Mouse (Mus musculus): ENCODE results near the gene Jag2.

Jag2 gene

GRCm38 (mm10) chr12:112929562-112930352 is at the start of gene Jag2:
Gene Jag2, minus strand, starts transcription at chr12:112929776.
- peak; percentile 79 for DNase-seq (ENCODE audit: extremely low spot score)

DNA sequence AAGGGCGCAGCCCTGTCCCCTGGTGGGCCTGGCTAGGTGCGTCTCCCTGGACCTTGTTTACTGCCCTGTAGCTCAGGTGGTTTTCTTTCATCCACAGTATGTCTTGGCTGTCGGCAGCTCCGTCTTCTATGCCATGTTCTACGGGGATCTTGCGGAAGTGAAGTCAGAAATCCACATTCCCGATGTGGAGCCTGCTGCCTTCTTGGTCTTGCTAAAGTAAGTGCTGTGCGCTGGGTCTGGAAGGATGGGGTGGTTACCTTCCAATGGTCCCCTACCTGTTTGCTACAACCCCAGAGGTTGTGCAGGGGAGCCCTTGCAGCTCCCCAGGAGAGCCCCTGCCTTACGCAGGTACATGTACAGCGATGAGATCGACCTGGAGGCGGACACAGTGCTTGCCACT is 47.6 kb upstream of the Jag2 start:
- DNase-seq (ENCODE audit: extremely low spot score), result peak; percentile 24

DNA sequence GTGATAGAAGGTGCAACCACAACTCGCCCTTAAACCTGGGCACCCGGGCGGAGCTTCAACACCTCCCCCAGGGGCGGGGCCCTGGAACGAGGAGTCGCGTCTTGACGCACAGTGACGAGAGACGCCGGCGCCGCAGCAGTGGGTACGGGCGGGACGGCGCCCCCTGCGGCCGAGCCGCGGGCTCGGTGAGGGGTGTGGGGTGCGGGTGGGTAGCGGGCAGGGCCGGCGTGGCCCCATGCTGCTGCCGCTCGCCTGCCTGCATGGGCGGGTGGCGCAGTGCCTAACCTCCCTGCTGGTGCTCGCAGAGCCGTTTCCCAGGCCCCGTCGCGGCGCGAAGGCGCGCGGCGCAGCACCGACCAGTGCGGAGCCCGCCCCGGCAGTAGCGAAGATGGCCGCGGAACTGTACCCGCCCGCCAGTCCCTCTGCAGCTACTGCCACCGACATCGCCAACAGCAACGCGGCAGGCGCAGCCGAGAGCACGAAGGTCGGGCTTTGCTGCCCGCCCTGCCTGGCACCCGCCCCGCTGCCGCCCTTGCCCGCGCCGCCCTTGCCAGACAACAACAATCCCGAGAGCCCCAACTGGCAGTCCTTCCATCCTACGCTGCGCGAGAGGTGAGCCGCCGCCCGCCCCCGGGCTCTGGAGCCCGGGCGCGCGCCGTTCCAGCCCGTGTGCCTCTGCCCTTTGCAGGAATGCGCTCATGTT is 46.9 kb upstream of the Jag2 start, which contains the start of gene Btbd6:
Btbd6 (plus strand) TSS at position 112 of the 703 bp plus-strand sequence.
- DNase-seq (ENCODE audit: extremely low spot score), result peak; percentile 87

- DNase-seq (ENCODE audit: extremely low spot score), result no peak
These were observed 45.2 kb upstream of the Jag2 start for GRCm38 (mm10) chr12:112974736-112975135.

DNA sequence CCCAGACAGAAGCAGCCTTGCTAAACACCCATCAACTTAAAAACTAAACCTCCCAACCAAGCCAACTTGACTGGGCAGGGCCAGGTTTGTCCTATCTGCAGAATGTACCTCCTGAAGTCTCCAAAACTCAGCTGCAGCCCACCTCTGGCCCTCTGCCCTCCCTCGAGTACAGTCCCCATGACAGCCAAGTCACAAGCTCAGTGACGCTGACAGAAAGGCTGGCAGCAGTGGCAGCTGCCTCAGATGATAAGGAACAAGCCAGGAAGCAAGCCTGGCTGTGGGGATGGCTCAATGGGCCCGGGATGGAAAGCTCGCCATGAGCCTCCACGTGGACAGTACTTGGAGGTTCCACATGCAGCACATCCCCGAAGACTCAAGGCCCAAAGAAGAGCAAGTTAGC is 40.0 kb upstream of the Jag2 start:
- DNase-seq (ENCODE audit: extremely low spot score), result no peak

DNA sequence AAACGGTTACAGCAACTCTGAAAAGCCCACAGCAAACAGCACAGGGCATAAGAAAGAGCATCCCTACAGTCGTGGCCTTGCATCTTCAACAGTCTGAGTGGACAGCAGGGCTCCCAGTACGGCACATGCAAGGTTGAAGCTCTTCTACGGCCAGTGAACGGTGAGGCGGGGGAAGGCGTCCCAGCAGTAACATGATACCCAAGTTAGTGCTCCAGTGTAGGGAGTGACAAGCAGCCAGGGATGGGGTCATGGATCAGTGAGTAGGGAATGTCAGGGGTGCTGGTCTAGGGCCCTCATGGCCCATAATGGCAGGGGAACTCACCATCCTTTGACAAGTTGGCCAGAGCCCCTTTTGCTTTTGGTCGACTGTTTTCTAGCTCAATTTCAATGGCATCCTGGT is 39.4 kb upstream of the Jag2 start:
- no peak for DNase-seq (ENCODE audit: extremely low spot score)

GRCm38 (mm10) chr12:112965783-112966182 is 36.2 kb upstream of the Jag2 start:
- no peak for DNase-seq (ENCODE audit: extremely low spot score)

- no peak for DNase-seq (ENCODE audit: extremely low spot score)
These were observed 32.3 kb upstream of the Jag2 start for GRCm38 (mm10) chr12:112961872-112962271.

DNA sequence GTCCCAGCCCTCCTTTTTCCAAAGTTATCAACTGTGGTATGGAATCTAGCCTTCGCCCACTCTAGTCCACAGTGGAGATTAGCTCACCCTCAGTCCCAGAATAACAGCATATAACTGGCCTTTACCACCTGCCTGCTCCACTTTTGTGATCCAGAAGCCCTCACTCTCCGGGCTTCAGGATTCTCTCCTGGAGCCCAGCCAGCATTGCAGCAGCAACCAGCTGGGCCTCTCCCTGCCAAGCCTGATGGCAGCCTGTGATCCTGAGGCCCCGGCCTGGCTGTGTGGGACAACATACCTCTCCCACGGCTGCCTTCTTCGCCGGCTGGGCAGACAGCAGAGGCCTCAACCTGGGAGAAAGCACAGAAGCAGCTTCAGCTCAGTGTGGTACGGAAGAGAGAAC is 31.9 kb upstream of the Jag2 start:
- DNase-seq (ENCODE audit: extremely low spot score), result no peak

DNA sequence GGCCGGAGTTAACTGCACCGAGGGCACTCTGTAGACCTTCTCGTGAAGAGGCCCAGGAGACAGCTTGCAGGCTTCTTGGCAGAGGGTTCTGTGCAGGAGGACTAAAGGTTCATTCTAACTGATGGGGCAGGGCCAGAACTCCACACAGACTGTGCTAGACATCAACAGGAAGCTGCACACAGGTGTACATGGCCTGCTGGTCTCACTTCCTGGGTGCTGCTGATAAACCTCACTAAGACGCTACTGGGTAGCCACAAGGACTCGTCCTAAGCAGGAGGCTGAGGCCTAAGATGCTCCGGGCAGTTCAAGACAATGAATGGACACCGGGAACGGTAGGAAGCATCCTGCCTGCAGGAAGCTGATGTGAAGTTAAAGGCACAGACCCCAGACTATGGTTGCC is 29.8 kb upstream of the Jag2 start:
- no peak for DNase-seq (ENCODE audit: extremely low spot score)

GRCm38 (mm10) chr12:112958303-112958702 is 28.7 kb upstream of the Jag2 start:
- DNase-seq (ENCODE audit: extremely low spot score), result peak; percentile 32

DNA sequence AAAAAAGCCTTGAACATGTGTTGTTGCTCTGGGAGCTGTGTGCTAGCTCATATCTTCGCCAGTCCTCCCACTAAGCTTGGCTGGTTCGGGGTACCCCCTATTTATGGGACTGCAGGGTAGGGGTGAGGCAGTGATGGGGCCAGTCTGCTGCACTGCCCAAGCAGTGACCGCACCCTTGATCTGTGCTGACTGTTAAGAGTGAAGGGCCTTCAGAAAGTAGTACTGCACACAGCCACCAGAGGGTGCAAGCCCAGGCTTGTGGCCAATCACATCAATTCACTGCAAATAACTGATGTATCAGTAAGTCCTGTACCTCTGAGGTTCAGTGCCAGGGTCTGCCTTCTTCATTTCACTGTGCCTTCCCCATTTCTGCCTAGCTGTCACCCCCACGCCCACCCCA is 26.2 kb upstream of the Jag2 start:
- peak; percentile 60 for DNase-seq (ENCODE audit: extremely low spot score)

DNA sequence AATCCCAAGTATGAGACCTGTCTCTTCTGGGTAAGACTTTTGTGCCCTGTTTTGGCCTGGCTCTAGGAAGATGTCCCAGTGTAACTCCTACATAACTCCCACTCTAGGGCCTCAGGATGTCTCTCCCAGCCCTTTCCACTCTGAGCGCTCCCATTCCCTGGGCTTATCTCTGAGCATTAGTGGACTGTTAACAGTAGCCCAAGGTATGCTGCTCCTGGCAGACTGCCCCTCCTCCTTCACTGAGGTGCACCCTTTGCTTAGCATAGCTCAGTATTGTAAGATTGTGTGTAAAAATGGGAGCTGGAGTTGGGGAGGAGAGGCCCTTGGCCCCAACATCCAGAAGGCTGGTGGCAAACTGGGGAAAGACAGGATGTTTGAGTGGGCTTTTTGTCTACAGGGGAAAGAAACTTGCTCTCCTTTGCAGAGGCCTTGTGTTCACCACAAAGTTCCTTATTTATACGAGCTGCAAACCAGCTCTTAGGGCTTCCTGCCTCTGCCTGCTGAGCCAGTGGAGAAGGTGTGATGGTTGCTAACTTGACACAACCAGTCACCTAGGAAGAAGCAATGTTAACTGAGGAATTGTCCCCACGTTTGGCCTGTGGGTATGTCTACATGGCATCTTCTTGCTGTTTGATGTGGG is 23.5 kb upstream of the Jag2 start:
- DNase-seq (ENCODE audit: extremely low spot score), result no peak

DNA sequence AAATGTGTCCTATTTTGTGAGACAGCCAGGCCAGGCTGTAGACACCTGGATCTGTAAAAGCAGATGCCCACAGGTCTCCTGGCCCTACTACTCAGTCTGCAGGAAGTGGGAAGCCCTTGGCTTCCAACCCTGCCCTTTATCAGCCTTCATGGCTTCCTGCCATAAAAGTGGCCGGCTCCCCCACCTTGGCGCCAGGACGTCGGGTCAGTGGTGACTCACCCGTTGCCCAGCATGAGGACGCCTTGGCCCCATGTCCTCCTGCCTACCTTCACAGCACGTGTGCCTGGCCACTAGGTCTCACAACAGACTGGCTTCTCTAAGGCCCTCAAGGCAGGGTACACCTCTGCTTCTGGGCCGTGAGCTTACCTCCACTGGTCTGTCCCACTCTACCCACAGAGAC is 22.9 kb upstream of the Jag2 start:
- no peak for DNase-seq (ENCODE audit: extremely low spot score)

DNA sequence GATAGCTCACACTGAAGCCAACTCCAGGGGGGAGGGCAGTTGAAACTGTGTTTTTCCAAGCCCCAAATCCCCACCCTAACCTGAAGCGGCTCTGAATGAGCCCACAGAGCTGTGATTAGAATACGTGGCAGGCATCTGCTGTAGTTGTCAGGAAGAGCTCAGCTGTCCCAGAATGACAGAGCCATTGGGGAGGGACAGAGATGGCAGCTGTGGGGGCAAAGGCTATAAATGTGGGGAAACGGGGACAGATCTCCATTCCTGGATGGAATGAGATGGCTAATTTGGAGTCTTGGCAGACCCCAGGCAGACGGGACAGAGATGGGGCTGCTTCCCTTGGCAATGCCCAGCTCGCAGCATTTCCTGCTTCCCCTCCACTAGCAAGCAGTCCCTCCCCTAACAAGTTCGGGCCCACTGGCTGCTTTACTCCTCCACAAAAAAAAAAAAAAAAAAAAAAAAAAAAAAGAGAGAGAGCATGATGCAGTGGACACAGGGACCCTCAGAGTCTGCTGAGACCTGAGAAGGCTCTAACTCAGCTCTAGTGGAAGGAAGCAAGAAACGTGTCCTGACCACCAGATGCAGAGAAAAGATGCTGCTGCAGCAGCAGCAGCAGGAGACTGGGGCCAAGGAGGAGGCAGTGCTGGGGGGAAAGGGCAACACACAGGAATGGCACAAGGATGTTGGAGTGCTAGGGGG is 21.7 kb upstream of the Jag2 start:
- DNase-seq (ENCODE audit: extremely low spot score), result no peak

- DNase-seq (ENCODE audit: extremely low spot score), result no peak
These were observed 21.2 kb upstream of the Jag2 start for GRCm38 (mm10) chr12:112950761-112951129.

GRCm38 (mm10) chr12:112950040-112950760 is 20.6 kb upstream of the Jag2 start:
- peak; percentile 90 for DNase-seq (ENCODE audit: extremely low spot score)

- peak; percentile 39 for DNase-seq (ENCODE audit: extremely low spot score)
These were observed 17.7 kb upstream of the Jag2 start for GRCm38 (mm10) chr12:112947307-112947706.

DNA sequence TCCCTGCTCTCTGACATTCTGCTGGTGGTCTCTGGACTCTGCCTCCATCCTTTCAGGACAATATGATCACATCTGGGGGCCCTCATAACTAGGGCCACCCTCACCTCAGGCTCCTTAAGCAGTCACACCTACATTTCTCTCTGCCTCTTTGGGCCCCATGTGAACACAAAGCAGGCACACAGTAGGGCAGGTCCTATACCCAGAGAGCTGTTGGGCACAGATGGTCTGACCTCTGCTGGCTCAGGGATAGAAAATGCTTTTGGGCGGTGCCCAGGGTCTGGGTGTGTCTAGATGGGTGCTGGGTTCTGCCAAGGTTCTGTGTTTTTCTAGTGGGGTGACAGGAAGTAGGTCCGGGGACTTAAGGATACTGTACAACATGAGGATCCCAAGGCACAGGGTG is 14.1 kb upstream of the Jag2 start:
- no peak for DNase-seq (ENCODE audit: extremely low spot score)

DNA sequence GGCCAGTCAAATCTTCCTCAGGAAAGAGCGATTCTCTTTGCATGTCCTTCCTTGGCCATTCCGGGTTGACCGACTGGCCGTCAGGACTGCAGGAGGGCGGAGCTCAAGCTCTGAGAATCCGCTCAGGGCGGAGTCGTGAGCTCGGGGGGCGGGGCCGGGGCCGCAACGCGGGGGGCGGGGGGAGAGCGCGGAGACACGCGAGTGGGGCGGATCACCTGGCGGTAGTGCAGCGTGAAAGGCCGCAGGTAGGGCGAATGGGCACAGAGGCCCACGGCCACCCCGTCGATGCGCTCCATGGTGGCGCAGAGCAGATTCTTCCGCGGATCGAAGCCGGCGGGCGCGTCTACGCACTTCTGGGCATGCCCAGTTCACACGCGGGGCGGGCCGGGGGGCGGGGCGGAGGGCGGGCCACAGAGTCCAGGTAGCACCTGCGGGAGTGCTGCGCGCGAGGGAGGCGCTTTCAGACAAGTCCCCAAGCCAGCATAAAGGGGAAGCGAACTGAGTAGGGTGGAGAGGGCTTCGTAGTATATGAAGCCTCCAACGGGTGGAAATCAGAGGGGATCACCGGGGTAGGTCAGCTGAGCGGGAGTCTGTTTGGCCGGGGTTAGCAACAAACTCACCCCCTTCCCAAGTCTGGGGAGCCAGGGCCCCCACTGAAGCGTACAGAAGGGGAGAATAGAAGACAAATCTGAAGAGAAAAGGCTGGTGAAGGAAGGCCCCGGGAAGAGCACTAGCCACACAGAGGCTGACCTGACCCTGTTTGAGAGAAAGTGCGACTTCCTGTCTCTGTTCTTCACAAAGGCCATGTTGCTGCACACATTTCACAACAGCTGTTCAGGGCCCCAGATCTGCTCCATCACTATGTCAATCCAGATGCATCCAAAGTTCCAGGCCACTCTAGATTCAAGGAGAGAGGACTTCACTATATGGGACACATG is 12.5 kb upstream of the Jag2 start, which contains the start of gene Nudt14:
Nudt14 (minus strand) TSS at position 349 of the 938 bp plus-strand sequence.
- DNase-seq (ENCODE audit: extremely low spot score), result peak; percentile 86
